Mouse (Mus musculus) limb, embryonic 15.5 days (tissue): Measurements from ENCODE around the gene Gm10972. TPM values are rescaled to one million over a fixed set of nuclear protein-coding genes. Genes with fewer than 3 reads are reported as not detected.
"Not testable (repeated sequence)": the region's sequence is repeated elsewhere in the genome, so short reads cannot be mapped to it uniquely, and the experiment has no call there.

Source experiments
- ATAC-seq: fragments of 200-750 bp; cut with Nextera tagmentation; 2 replicates; pipeline ENCODE4 v1.8.0; 2017; ENCODE audit warnings: low read depth, moderate TSS enrichment; ENCODE audit not compliant: insufficient number of reproducible peaks, low FRiP score, low TSS enrichment
- H3K27ac ChIP-seq: fragments of 300-500 bp; sonication (generic); 2 replicates; pipeline ENCODE4 v1.5.1; 2015; ENCODE audit warnings: moderate library complexity, mild to moderate bottlenecking, inconsistent platforms
- H3K27me3 ChIP-seq: fragments of 300-500 bp; sonication (generic); 2 replicates; pipeline ENCODE4 v1.6.1; 2015; ENCODE audit warnings: inconsistent platforms
- H3K36me3 ChIP-seq: fragments of 300-500 bp; sonication (generic); 2 replicates; pipeline ENCODE4 v1.6.1; 2015; ENCODE audit warnings: inconsistent platforms
- H3K4me1 ChIP-seq: fragments of 300-500 bp; sonication (generic); 2 replicates; pipeline ENCODE4 v1.6.1; 2015; ENCODE audit warnings: inconsistent platforms
- H3K4me2 ChIP-seq: fragments of 300-500 bp; sonication (generic); 2 replicates; pipeline ENCODE4 v1.6.1; 2015; ENCODE audit warnings: mild to moderate bottlenecking, inconsistent platforms
- H3K4me3 ChIP-seq: fragments of 300-500 bp; sonication (generic); 2 replicates; pipeline ENCODE4 v1.5.1; 2015; ENCODE audit warnings: mild to moderate bottlenecking, inconsistent platforms
- H3K9ac ChIP-seq: fragments of 300-500 bp; sonication (generic); 2 replicates; pipeline ENCODE4 v1.6.1; 2015; ENCODE audit warnings: inconsistent platforms
- H3K9me3 ChIP-seq: fragments of 300-500 bp; sonication (generic); 2 replicates; pipeline ENCODE4 v1.6.1; 2016; ENCODE audit warnings: inconsistent platforms
- whole genome bisulfite sequencing: fragments of 180-500 bp; shearing (Covaris S2); methylation state at CpG from one replicate; pipeline ENCODE4 v1.1.7; 2015; 5-methylcytosine and 5-hydroxymethylcytosine counted together
- polyA plus RNA-seq: library from polyadenylated mRNA; unstranded; fragments of >200 nt; fragmentation: Nextera tagmentation; extraction: Ambion mirVana; gene quantifications from 2 replicates; pipeline ENCODE4 v1.2.1, GENCODE M21; 2015

Gene Gm10972
- polyA plus RNA-seq, 1 experiment from 2014 or later: not detected

DNA sequence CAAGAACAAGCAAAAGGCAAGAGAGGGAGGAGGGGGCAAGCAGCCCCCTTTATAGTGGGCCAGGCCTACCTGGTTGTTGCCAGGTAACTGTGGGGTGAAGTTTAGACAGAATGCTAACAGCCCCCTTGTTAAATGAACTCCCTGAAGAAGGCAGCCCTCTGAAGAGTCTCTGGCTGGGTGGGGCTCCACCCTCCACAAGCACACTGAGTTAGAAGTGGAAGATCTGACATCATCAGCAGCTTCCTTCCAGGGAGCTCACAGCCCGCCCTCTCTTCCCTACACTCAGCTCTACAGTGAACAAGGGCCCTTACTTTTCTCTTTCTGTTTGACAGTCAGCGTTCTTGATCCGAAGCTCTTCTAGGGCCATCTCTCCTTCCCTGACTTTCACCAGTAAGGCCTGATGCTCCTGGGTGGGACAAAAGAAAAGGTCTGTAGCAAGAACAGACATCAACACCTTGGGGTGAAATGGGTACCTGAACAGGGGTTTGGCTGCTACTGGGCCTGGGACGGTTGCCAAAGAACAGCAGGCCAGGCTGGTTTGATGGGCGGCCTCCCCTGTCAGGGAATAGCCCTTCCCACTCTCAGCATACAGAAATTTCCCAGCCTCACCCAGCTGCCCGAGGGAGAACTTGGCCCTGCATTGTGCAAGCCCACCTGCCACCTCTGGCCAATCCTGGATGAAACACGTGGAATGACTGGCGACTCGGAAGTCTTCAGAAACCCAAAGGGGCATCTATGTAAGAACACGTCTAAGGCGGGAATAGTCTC is 21.0 kb upstream of the Gm10972 start:
- peak; percentile 88 for ATAC-seq
- no peak overlapping the region for H3K4me2 ChIP-seq
- WGBS: 70% methylated on average over 11 of the region's 11 CpGs
- no peaks in the 10 kb centered on the region for H3K27me3 ChIP-seq
- H3K9me3 ChIP-seq: no peaks in the 10 kb centered on the region
- H3K36me3 ChIP-seq: no peaks in the 10 kb centered on the region
- H3K4me3 ChIP-seq: no peak overlapping the region
- peaks cover 12% of the 10 kb centered on the region for H3K4me1 ChIP-seq
- peak overlapping the region; percentile 68 for H3K27ac ChIP-seq
- no peak overlapping the region for H3K9ac ChIP-seq

DNA sequence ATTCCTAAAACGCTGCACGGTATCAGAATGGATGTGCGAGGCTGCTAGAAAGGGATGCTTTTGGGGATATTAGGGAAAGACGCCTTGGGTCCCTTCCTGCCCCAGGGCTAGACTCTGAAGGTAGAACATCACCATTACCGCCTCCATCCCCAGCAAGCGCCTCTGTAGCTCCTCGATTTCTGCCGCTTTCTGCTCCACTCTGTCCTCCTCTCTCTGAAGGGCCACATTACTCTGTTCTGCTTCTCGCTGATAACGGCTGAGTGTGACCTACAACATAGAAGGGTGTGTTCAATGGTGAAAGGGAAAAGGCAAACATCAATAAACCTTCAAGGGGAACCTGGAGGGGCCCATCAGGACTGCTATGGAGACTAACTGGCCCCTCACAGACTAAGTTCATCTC is 20.4 kb upstream of the Gm10972 start:
- Histone ChIP-seq H3K36me3 (no peaks in the 10 kb centered on the region), H3K4me3 (no peak overlapping the region), H3K9me3 (no peaks in the 10 kb centered on the region), H3K9ac (no peak overlapping the region), H3K27ac (peak overlapping the region; percentile 68), H3K4me1 (peaks cover 12% of the 10 kb centered on the region), H3K4me2 (no peak overlapping the region), H3K27me3 (no peaks in the 10 kb centered on the region)
- no peak for ATAC-seq
- 85% methylated on average over 10 of the region's 10 CpGs for WGBS

DNA sequence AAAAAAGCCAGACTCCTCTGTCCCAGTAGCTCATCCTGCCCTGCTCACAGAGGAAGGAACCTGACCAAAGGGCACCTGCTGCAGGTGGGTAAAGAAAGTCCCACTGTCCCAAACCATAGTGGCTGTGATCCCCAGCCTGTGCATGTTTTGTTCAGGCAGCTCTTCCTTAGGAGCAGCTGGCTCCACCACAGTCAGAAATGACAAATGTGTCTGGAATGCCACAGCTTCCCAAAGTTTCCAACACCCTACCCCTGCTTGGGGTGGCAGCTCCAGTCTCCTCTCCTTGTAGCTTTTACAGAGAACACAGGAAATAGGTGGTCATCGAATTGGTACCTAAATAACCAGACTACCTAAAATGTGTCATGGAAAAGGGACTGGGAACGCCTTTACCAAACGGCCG is 18.6 kb upstream of the Gm10972 start:
- ATAC-seq: no peak
- Histone ChIP-seq H3K36me3 (no peaks in the 10 kb centered on the region), H3K27me3 (no peaks in the 10 kb centered on the region), H3K4me1 (peaks cover 12% of the 10 kb centered on the region), H3K9me3 (no peaks in the 10 kb centered on the region), H3K4me3 (no peak overlapping the region), H3K9ac (no peak overlapping the region), H3K27ac (no peak overlapping the region), H3K4me2 (no peak overlapping the region)
- WGBS: 86% methylated on average over 4 of the region's 4 CpGs

DNA sequence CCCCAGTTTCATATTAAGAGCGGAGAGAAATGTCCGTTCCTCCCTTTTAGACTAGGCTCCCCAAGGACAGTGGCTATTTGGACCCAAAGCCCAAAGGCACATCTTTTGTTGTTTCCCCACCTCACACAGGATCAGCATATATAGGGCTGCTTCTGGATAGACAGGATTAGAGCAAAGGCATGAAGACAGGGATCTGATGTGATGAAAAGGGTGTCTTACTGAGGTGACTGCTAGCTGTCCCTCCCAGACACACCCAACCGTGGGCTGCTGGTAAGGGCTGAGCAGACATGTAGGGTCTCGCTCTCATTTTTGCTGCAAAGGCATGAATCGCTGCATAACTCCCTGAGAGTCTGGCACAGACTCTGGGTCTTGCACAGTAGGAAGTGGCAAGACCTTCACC is 14.2 kb upstream of the Gm10972 start:
- H3K27me3 ChIP-seq: no peaks in the 10 kb centered on the region
- H3K4me3 ChIP-seq: no peak overlapping the region
- no peak overlapping the region for H3K4me2 ChIP-seq
- ATAC-seq: peak; percentile 65; the same call in 1 of the 2 replicates
- no peaks in the 10 kb centered on the region; the same call in 1 of the 2 replicates for H3K4me1 ChIP-seq
- H3K9me3 ChIP-seq: no peaks in the 10 kb centered on the region
- no peaks in the 10 kb centered on the region for H3K36me3 ChIP-seq
- H3K27ac ChIP-seq: 0 out of 2 replicates have a peak overlapping the region, but pooled peaks have one; percentile 1
- WGBS: 78% methylated on average over 5 of the region's 5 CpGs
- H3K9ac ChIP-seq: no peak overlapping the region

DNA sequence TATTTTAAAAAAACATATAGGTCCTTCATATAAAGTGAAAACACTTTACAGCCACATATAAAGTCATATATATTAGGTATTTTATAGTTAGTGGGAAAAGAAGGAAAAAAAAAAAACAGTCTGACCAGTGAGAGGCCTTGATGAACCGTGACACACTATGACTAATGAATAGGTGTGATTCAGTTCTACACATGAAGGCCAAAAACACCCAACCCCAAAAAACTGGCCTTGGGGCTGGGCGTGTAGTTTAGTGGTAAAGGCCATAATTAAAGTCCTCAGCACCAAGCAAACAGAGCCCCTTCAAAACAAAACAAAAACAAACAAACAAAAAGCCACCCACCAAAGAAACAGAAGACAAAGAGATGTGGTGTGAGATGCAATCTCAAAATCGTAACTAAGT is 13.0 kb upstream of the Gm10972 start:
- H3K36me3 ChIP-seq: no peaks in the 10 kb centered on the region
- H3K4me3 ChIP-seq: no peak overlapping the region
- H3K27ac ChIP-seq: no peak overlapping the region
- 71% methylated on average over 3 of the region's 3 CpGs for WGBS
- H3K9ac ChIP-seq: no peak overlapping the region
- no peak for ATAC-seq
- no peaks in the 10 kb centered on the region for H3K27me3 ChIP-seq
- no peaks in the 10 kb centered on the region for H3K4me1 ChIP-seq
- H3K9me3 ChIP-seq: no peaks in the 10 kb centered on the region
- no peak overlapping the region for H3K4me2 ChIP-seq

- 20% methylated on average over 6 of the region's 6 CpGs for WGBS
- H3K4me3 ChIP-seq: no peak overlapping the region
- H3K9me3 ChIP-seq: no peaks in the 10 kb centered on the region
- H3K9ac ChIP-seq: no peak overlapping the region
- H3K27me3 ChIP-seq: no peaks in the 10 kb centered on the region
- no peaks in the 10 kb centered on the region for H3K36me3 ChIP-seq
- H3K4me2 ChIP-seq: peak overlapping the region; percentile 15; the same call in 1 of the 2 replicates
- H3K27ac ChIP-seq: peak overlapping the region; percentile 39
- ATAC-seq: 0 out of 2 replicates have a peak, but pooled peaks have one; percentile 52
- peaks cover 15% of the 10 kb centered on the region for H3K4me1 ChIP-seq
Measured at GRCm38 (mm10) chr3:94648755-94649590, 6.1 kb downstream of the Gm10972 start.

DNA sequence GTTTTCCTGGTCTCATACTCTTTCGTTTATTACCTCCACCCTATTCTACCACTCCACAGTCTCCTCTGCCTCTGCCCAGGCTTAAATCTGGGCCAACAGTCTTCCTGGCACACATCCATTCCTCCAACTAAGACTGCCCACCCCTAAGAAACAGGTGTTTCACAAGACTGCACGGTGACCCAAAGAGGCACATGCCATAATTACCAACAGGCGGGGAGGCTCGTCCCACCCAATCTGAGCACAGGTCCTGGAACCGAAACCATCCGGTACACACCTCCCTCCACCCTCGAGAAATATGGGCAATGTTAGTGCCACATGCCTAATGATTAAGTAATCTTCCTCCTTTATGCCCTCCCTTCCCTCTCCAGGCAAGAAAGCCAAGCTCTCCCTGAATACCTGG is 7.5 kb downstream of the Gm10972 start:
- WGBS: 29% methylated on average over 7 of the region's 7 CpGs
- 0 out of 2 replicates have a peak, but pooled peaks have one; percentile 8 for ATAC-seq

DNA sequence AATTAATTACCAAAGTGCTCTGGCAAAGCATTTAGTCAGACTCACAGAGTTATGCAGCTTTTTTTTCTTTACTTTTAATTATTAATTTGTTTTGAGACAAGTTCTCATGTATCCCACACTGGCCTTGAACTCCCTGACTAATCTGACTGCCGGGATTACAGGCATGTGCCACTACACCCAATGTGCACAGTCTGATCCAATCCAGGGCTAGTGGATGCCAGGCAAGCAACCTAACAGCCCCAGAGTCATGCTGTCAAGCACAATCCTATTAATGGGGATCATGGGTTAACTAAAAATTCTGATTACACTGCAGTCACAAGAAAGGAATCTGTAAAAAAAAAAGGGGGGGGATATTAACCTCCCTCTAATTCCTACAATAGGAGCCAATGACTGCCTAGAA is 11.1 kb downstream of the Gm10972 start:
- ATAC-seq, H3K4me2 ChIP-seq, H3K9me3 ChIP-seq, H3K27ac ChIP-seq, H3K9ac ChIP-seq, H3K27me3 ChIP-seq, H3K36me3 ChIP-seq, H3K4me3 ChIP-seq: not testable (repeated sequence)
- peaks cover 16% of the 10 kb centered on the region for H3K4me1 ChIP-seq
- WGBS: 79% methylated on average over 1 of the region's 1 CpGs

More for the DNA sequence above, 7.5 kb downstream of the Gm10972 start:
- Histone ChIP-seq H3K4me1 (peaks cover 15% of the 10 kb centered on the region), H3K36me3 (no peaks in the 10 kb centered on the region), H3K27me3 (no peaks in the 10 kb centered on the region), H3K27ac (no peak overlapping the region), H3K9ac (no peak overlapping the region), H3K4me3 (no peak overlapping the region), H3K4me2 (no peak overlapping the region), H3K9me3 (no peaks in the 10 kb centered on the region)

DNA sequence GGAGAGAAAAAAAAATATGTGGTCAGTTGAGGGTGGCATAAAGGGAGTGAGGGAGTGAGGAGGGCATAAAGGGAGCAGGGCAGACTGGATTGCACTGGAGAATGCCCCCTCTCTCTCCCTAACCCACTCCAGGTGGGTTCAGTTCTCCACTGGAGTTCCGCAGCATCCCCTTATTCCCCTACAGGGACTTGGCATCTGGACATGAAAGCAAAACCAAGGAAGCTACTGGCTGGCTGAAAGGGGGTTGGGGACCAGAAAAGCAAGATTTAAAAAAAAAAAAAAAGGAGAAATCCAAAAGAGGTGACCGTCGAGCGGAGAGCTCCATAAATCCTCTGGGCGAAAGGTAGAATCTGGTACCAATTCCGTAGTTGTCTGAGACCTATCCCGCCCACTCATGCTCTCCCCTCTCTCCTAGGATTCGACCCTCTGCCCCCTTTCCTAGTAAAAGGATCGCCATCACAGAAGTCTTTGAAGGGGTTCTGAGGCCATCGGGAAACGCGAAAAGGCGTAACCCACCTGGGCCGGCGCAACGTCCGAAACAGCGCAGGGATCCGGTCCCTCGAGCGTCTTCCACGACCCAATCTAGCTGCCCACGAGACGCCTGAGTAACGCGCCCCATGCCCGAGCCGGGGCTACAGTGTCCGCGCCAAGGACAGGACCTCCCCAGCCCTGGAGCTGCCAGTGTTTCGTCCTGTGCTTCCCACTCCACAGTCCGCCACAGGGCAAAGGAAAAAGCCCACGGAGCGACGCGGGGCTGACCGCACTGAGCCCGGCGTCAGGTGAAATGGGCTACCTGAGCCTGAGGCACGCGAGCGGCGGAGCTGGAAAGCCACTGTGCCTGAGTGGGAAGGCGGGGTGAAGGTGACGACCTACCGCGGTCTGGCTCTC is 15.2 kb downstream of the Gm10972 start:
- 1% methylated on average over 25 of the region's 47 CpGs for WGBS
- not testable (repeated sequence) for H3K27me3 ChIP-seq, H3K36me3 ChIP-seq, H3K27ac ChIP-seq, H3K9me3 ChIP-seq, H3K4me1 ChIP-seq
- peak overlapping the region; percentile 59 for H3K4me2 ChIP-seq
- 0 out of 2 replicates have a peak overlapping the region, but pooled peaks have one; percentile 7 for H3K9ac ChIP-seq
- peak overlapping the region; percentile 41 for H3K4me3 ChIP-seq
- ATAC-seq: peak; percentile 51; the same call in 1 of the 2 replicates

DNA sequence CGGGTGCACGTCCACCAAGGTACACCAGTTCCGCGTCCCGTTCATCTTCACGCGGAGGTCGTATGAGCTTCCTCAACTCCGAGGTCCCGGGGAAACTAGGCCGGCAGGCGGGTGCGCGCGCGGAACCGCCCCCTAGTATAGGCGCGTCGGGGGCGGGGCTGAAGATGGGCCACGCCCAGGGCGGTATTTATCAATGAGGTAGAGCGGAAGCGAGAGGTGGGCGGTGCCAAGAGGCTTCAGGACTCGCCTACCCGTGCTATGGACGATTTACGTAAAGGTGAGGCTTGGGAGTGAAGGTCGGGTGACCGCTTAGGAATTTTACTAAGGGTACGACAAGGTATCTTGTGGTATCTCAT is 15.8 kb downstream of the Gm10972 start, which contains the start of gene Tuft1:
Gene Tuft1, minus strand, starts transcription at position 133 of the 356 bp plus-strand sequence.
- peak; percentile 82 for ATAC-seq
- Histone ChIP-seq H3K9ac (0 out of 2 replicates have a peak within 1 kb of the TSS, but pooled peaks have one; percentile 7), H3K4me2 (peak within 1 kb of the TSS; percentile 59), H3K4me3 (peak within 1 kb of the TSS; percentile 41)
- H3K27ac ChIP-seq, H3K36me3 ChIP-seq, H3K4me1 ChIP-seq, H3K9me3 ChIP-seq, H3K27me3 ChIP-seq: not testable (repeated sequence)
- WGBS: under 1% methylated on average over 23 of the region's 33 CpGs

DNA sequence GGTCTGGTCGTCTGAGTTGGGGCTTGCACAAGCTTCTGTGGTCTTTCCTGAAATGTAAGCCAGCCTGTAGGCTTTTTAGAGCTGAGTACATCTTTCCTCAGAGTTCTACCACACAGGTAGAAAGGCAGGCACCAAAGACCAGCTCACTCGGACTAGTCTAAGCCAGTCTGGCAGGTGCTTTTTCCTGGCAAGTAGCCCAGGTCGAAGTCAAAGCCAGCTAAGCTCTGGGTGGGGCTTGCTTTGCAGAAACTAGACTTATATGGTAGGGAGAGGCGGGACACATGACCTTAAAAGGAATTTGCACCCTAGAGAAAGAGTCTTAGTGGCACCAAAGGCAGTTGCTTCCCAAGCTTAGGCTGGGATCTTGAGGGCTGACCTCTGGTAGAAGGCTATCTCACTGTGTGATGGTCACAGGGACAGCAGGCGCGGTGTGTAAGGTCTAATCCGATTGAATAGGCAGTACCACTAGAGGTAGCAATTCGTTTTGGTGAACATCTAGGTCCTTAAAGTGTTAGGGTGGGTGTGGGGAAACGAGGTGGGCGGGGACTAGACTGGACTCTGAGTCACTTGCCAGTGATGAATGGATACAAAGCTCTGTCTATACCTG is 16.3 kb downstream of the Gm10972 start:
- not testable (repeated sequence) for H3K27ac ChIP-seq, H3K4me1 ChIP-seq, H3K36me3 ChIP-seq, H3K27me3 ChIP-seq, H3K9ac ChIP-seq, H3K9me3 ChIP-seq, H3K4me3 ChIP-seq
- H3K4me2 ChIP-seq: peak overlapping the region; percentile 31
- WGBS: 30% methylated on average over 8 of the region's 10 CpGs
- peak; percentile 75; the same call in 1 of the 2 replicates for ATAC-seq
